Mouse (Mus musculus): Measurements from ENCODE around the gene Prm3.

GRCm38 (mm10) chr16:10771769-10772510, 18.8 kb downstream of the Prm3 start:
- TF ChIP-seq CTCF (IDR thresholded peaks at IDR 0.05; ENCODE audit: borderline replicate concordance, extremely low read depth, insufficient read depth, insufficient read length), result no peak
- TF ChIP-seq POLR2A (IDR thresholded peaks at IDR 0.05; ENCODE audit: borderline replicate concordance, extremely low read depth, insufficient read depth, insufficient read length, poor library complexity, severe bottlenecking), result no peak

Data from brain, embryonic 14.5 days (tissue).